Mouse (Mus musculus) erythroblast, embryonic 14.5 days (primary cell): ENCODE results near the gene Ado.

Experiments used
- GATA1 ChIP-seq: IDR thresholded peaks from 2 replicates; pipeline ENCODE4 v1.6.1; 2012; ENCODE audit warnings: low read length, inconsistent platforms, mixed read lengths
- TAL1 ChIP-seq: IDR thresholded peaks from 3 replicates; pipeline ENCODE4 v1.6.1; 2012; ENCODE audit warnings: low read length, inconsistent platforms, mixed read lengths

- TF ChIP-seq GATA1 (no peak), TAL1 (no peak)
Observed at GRCm38 (mm10) chr10:67536621-67537141, 12.1 kb downstream of the Ado start.
